Mouse (Mus musculus) megakaryocyte-erythroid progenitor cell, adult 5-6 weeks (primary cell): ENCODE data around the gene Gm10160. TPM values are rescaled to one million over a fixed set of nuclear protein-coding genes. Genes with fewer than 3 reads are reported as not detected.

Source experiments
- ATAC-seq: replicated peaks from 2 replicates; pipeline ENCODE4 v1.8.0; 2016; ENCODE audit warnings: mild to moderate bottlenecking, inconsistent platforms; ENCODE audit not compliant: severe bottlenecking, poor library complexity, low FRiP score, low TSS enrichment
- total RNA-seq, 2 experiments: library from RNA; stranded (forward) in 1 of 2; stranded (reverse) in 1 of 2; fragments of 200-1000, 215-1000 nt in 1 of 2; fragments of >200 nt in 1 of 2; fragmentation: Nextera tagmentation in 1 of 2; gene quantifications; 2 replicates each; pipeline ENCODE4 v1.2.3; 2014 to 2017

The Gm10160 gene
- total RNA-seq, 2 experiments from 2014 or later: not detected

DNA sequence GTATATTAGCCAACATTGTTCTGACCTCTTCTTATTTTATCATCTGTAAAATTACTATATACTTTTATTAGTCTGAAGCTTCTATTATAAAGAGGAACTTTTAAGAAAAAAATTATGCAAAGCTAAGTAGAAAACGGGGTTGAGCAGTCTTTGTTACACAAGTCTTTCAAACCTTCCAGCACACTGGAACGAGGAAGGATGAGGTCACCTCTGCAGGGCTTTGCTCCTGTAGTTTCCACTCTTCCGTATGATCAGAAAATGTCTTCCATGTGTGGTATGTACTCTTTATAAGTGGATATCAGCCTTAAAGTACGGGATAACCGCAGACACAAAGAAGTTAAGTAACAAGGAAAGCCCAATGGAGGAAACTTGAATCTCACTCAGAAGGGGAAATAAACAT, 20.2 kb downstream of the Gm10160 start:
- ATAC-seq: no peak

DNA sequence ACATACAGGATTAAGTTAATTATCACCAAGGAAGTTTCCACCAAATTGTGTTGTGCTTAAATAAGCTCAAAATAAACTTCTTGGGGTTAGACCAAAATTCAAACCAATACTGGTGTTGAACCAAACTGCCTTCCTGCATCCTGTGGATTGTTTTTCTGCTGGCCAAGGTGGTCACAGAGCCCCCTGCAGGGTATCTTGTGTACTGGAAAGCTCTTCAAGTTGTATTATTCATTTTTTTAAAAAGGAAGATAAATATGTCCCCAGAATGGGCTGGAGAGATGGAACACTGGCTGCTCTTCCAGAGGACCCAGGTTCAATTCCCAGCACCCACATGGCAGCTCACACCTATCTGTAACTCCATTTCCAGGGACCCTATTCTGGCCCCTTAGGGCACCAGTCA, 20.7 kb downstream of the Gm10160 start:
- ATAC-seq: no peak

DNA sequence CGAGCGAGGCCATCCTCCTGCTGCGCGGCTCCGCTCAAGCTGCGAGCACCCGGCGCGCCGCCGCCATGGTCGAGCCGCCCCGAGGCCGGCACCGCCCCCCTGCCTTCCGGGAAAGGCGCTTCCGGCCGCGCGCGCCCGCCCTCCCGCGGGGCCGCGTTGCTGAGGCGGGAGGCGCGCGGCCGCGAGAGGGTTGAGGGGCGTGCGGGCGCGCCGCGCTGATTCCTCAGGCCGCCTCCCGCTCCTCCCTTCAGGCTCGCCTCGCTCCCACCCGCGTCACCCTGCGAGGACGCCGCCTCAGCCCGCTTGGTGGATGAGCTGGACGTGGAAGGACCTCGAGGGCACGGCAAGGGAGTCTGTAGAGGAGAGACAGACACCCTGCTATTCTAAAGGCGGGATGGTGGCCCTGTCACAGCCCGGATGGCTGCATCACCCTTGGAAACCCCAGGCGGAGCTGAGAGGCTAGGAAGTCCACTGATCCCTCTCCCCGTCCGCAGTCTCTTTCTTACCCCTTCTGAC, 26.2 kb downstream of the Gm10160 start, which contains the start of gene Btbd1:
Btbd1 (minus strand) TSS at position 53 of the 516 bp plus-strand sequence.
- peak; percentile 74 for ATAC-seq

DNA sequence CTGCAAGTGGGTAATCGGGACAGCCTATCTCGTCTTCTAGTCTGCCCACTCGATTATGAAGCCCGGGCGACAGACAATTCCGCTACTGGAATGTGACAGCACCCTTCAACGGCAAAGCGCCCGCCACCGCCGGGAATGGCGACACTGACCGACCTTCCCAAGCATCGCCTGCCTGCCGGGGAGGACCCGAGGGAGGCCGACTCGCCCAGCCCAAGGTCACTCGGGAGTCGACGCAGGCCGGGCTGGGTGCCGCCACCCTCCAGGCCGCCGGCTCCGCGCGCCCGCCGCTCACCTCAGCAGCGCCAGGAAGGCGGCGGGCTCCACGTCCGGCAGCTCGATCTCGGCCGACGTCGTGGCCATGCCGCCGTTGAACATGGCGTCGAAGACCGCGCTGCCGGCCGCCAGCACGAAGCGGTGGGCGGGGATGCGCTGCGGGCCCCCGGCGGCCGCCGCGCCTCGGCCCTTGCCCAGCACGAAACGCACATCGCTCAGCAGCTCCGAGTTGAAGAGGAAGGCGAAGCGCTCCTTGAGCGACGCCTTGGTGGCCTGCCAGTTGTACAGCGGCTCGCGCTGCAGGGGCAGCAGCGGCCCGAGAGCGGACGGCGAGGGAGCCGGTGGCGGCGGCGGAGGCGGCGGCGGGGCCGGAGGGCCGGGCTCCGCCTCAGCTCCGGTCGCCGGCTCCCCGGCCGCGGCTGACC, 26.8 kb downstream of the Gm10160 start:
- ATAC-seq: peak; percentile 14; the same call in 1 of the 2 replicates

DNA sequence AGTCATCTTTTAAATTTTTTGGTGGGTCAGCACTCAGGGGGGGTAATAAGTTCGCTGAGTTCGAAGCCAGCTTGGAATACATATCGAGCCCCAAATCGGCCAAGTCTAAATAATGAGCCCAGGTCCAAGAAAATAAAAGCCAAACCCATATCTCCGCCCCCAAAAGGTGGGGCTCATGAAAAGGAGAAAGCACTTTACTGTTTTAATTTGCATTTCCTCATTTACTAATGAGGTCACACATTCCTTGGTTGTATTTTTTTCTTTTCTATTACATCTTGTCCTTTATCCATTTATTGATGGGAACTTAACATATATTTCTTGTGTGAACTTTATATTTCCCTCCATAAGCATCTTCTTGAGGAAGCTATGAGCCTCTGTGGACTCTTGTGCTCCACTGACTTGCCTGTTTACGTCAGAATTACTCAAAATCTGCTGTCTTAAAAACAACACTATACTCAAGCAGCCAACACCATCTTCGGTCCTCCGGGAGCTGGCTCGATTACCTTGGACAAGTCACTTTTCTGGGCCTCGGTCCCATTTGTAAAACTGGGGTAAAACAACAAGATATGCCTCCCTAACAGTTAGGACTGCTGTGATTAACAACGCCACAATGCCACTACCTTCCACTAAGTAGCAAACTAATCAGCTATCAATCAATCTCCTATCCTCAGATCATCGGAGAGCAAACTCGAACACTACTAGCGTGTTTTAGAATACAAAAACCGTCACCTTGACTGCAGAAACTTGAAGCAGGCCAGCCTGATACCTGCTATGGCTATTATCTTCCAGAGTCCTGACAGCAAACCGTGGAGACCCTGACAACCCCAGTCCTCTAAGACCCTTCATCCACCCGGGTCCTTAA, 27.6 kb downstream of the Gm10160 start:
- ATAC-seq: peak; percentile 46

DNA sequence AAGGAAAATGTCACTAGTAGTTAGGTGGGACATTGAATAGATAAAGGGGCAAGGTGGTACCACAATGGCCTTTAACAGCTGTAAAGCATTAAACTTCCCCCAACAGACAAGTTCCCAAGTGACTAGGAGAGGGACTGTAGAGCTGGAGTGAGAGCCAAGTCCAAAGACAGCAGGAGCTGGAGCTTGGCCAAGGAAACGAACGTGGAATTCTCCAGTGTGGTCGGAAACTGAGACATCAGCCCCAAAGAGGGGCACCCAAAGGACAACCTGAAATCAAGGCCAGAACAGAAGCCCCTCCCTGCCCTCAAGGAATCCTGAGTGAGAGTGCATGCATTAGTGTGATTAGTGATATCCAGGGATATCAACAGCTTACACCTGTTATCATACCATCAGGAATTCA, 30.2 kb downstream of the Gm10160 start:
- no peak for ATAC-seq

DNA sequence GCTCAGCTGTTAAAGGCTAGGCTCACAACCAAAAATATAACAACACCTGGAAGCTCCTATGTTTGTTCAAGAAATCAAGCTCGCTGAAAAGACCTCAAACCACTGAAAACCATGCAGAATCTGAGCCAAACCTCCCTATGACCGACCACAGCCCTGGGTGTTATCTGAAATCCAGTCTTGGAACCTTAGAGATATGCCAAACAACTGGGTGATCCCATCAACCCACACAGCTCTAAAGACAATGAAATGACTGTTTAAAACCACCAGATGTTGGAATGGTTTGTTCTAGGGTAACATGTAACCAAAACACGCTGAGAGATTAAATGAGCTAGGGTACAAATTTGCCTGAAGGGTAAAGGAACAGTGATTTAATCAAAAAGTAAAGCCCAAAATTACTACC, 30.7 kb downstream of the Gm10160 start:
- no peak for ATAC-seq

DNA sequence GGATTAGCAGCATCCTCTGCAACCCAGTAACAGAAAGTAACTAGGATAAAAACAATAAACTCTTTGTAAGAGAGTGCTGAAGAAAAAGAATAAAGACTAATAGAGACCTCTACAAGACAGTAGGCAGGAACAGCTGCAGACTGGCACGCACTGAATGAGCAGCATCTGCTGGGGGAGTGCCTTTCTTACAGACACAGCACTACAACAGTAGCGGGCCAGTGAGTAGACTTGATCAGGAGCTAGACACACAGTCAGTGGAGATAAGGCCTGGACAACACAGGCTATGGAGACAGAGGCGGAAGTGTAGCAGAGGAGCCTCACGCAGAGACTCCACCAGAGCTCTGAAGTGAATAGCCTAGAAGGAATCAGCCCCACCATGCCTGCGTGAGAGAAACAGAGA, 49.5 kb downstream of the Gm10160 start:
- ATAC-seq: peak; percentile 74; the same call in 1 of the 2 replicates

Other genes with a start within 250 kb of the Gm10160 start
- gene Homer2, start 148.3 kb downstream of the Gm10160 start, total RNA-seq (2014; fragmentation: Nextera tagmentation): 0.33 and 3.3 TPM in 2 replicates
- gene Homer2, start 148.3 kb downstream of the Gm10160 start, total RNA-seq (2017): 1.4 and 3.4 TPM in 2 replicates
- gene Ramac, start 92.9 kb downstream of the Gm10160 start, total RNA-seq (2014; fragmentation: Nextera tagmentation): 52.4 and 55.1 TPM in 2 replicates
- gene Ramac, start 92.9 kb downstream of the Gm10160 start, total RNA-seq (2017): 73.6 and 96.6 TPM in 2 replicates
- gene 3110040N11Rik, start 66.3 kb downstream of the Gm10160 start, total RNA-seq (2014; fragmentation: Nextera tagmentation): 45.5 and 46.0 TPM in 2 replicates
- gene 3110040N11Rik, start 66.3 kb downstream of the Gm10160 start, total RNA-seq (2017): 67.5 and 133 TPM in 2 replicates
- 52.4 and 59.3 TPM in 2 replicates for gene Btbd1, start 26.4 kb downstream of the Gm10160 start, total RNA-seq (2014; fragmentation: Nextera tagmentation)
- gene Btbd1, start 26.4 kb downstream of the Gm10160 start, total RNA-seq (2017): 114 and 118 TPM in 2 replicates
- 4.8 and 15.9 TPM in 2 replicates for gene Tm6sf1, start 3.2 kb upstream of the Gm10160 start, total RNA-seq (2014; fragmentation: Nextera tagmentation)
- 7.4 and 13.3 TPM in 2 replicates for gene Tm6sf1, start 3.2 kb upstream of the Gm10160 start, total RNA-seq (2017)
- gene Hdgfl3, start 78.7 kb upstream of the Gm10160 start, total RNA-seq (2014; fragmentation: Nextera tagmentation): 0.32 and 0.76 TPM in 2 replicates
- gene Hdgfl3, start 78.7 kb upstream of the Gm10160 start, total RNA-seq (2017): 0.56 and 3.6 TPM in 2 replicates
- not detected in 2 replicates for gene Bnc1, start 136.5 kb upstream of the Gm10160 start, total RNA-seq (2014; fragmentation: Nextera tagmentation)
- not detected in 2 replicates for gene Bnc1, start 136.5 kb upstream of the Gm10160 start, total RNA-seq (2017)